Mouse (Mus musculus): Measurements from ENCODE around the gene Tenm4. TPM values are rescaled to one million over a fixed set of nuclear protein-coding genes. Genes with fewer than 3 reads are reported as not detected.

The Tenm4 gene
- polyA plus RNA-seq, 1 experiment, result 30.7 TPM

DNA sequence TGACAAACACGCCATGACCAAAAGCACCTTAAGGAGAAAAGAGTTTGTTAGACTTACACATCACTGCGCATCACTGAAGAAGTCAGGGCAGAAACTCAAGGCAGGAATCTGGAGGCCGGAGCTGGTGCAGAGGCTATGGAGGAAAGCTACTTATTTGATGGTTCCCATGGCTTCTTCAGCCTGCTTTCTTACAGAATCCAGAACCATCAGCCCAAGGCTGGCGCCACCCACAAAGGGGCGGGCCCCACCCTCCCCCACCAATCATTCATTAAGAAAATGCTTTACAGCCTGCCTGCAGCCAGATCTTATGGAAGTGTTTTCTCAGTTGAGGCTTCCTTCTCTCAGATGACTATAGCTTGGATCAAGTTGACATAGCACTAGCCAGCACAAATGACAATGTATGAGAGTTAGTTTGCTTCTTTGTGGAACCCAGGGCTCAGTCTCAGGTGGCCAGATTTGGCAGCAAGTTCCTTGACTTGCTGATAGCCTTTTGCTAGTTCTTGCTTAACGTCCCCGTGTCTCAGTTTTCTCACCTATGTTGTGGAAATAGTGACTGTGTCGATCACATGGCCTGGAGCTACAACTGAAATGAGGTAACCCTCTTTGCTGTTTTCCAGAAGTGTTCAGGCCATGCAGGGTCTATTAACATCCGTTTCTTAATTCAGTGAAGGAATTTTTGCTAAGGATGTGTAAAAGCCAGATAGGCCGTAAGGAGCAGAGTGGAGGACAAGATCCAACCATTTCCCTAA, 32.9 kb downstream of the Tenm4 start:
- DNase-seq (ENCODE audit: low read depth), result no peak

DNA sequence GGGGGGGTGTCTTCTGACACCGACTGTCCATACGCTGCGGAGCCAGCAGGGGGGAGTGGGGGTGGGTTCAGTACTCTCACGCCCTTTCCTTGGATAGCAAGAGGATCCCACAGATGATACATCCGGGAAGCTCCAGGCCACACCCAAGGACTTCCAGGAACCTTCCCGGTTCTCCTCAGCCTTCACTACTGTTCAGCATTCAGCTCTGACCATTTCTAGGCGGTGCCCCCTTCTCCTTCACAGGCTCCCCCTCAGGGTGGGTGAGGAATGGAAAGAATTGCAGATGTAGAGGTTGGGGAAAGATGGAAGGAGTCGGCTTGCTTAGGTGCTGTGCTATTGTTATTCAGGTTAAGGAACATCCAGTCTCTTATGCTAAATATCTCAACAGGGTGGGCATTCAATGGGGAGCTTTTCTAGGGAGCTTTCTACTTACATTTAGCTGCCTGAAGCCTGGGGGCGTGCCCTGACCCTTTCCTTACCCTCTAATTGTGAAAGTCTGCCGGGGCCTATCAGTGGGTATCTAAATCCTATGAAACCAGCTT, 33.8 kb downstream of the Tenm4 start:
- no peak for DNase-seq (ENCODE audit: low read depth)

DNA sequence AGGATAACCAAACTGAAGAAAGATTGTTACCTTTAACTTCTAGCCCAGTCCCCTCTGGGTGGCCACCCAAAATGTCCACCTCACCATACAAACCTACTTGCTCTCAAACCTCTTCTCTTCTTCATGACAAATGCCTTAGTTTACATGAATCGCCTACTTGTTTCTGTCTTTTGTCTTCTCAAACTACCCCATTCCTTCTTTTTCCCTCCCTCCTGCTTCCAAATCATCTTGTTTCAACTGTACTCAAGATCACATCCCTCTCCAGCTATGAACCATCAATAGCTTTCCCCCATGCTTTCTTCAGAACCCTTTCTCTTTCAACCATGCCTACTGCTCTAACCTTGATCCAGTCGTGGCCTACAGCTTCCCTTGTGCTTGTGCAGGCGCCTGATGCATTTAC, 36.0 kb downstream of the Tenm4 start:
- DNase-seq (ENCODE audit: low read depth), result no peak

DNA sequence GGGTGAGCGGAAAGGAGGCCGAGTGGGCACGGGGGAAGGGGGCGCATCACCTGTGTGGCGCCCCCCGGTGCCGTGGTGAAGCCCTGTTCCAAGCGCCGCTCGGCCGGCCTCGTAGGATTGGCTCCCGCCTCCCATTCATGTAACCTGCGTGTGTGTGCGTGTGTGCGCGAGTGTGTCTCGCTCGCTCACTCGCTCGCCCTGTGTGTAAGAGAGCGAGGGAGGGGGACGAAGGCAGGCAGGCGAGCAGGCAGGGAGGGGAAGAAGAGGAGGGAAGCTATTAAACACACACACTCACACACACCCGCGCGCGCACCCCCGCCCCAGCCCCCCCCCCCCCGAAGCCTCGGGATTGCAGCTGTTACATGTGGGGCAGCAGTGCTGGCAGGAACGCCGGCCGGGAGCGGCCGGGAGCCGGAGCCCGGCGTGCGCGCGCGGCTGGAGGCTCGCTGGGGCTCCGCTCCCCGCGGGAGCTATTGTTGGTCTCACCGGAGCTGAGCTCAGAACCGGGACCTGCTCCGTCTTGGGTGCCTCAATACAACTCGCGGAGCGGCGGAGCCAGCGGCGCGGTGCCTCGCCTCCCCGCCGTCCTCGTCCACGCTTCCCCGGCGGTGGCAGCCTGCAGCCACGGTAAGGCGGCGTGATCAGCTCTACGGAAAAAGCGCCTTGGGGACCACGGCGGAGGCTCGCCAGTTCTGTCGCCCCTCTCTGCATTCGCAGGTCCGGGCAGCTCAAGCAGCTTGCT, 38.9 kb downstream of the Tenm4 start:
- DNase-seq (ENCODE audit: low read depth), result no peak

DNA sequence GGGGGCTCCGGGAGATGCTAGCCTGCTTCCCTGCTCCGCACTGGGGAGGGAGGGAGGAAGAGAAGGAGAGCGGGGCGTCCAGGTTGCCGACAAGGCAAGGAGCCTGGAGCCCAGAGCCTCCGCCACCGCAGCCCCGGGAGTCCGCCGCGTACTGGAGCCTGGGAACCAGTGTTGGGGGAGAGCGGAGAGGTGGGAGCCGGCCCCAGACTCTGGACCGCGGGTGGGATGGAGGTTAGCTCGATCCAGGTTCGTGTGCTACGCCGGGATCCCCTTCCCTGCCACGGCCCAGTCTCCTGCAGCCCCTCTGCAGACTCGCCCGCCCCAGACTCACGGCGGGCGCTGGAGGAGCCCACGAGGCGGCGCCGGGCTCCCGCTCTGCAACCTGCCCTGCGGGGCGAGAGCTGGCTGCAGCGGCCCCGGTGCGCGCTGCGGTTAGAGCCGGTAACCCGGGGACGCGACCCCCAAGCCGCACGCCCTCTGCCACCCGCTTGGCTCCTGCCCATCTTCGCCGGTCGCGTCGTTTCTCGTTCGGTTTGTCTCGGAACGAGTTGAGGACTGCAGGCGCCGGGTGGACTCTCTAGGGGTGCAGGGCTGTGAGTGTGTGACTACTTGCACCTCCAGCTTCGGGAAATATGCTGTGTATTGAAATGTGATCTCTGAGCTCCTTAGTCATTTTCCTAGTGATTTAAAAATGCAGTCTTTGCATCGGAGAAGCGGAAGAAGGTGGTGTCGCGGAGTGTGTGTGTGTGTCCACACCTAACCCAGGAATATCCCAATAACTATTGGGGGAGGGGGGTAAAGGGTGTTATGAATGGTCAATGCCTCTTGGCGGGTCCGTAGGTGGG, 39.7 kb downstream of the Tenm4 start:
- no peak for DNase-seq (ENCODE audit: low read depth)

DNA sequence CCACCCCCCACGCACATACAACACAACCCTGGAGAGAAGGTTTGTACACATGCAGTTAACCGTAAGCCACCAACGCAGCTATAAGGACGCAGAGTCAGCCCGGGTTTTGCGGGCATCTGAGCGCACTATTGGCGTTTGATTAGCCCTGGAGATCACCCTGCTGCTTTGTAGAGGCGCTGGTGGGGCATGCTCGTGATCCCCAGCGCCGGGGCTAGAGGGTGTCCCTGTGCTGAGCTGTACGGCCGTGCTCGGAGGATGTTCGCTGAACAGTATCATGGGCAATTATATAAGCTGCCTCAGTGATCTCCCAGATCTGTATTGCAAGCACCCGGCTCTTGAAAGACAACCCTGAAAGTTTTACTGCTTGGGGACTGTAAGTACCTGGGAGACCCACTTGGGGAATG, 40.6 kb downstream of the Tenm4 start:
- DNase-seq (ENCODE audit: low read depth), result no peak

DNA sequence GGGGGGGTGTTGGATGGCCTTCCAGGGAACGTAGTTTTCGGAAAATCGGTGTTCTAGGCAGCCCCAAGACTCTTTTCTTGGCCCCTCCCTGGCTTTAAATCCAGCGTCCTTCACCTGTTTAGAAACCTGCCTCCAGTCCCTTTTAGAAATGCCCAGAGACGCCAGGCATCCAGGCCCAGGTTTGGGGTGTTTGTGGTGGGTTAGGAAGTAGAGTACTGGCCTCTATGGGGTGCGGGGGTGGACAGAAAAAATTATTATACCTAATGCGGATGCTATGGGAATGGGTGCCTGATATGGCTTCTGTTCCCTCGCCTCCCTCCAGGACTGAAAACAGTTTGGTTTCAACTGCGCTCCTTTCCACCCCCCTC, 41.2 kb downstream of the Tenm4 start:
- no peak for DNase-seq (ENCODE audit: low read depth)

DNA sequence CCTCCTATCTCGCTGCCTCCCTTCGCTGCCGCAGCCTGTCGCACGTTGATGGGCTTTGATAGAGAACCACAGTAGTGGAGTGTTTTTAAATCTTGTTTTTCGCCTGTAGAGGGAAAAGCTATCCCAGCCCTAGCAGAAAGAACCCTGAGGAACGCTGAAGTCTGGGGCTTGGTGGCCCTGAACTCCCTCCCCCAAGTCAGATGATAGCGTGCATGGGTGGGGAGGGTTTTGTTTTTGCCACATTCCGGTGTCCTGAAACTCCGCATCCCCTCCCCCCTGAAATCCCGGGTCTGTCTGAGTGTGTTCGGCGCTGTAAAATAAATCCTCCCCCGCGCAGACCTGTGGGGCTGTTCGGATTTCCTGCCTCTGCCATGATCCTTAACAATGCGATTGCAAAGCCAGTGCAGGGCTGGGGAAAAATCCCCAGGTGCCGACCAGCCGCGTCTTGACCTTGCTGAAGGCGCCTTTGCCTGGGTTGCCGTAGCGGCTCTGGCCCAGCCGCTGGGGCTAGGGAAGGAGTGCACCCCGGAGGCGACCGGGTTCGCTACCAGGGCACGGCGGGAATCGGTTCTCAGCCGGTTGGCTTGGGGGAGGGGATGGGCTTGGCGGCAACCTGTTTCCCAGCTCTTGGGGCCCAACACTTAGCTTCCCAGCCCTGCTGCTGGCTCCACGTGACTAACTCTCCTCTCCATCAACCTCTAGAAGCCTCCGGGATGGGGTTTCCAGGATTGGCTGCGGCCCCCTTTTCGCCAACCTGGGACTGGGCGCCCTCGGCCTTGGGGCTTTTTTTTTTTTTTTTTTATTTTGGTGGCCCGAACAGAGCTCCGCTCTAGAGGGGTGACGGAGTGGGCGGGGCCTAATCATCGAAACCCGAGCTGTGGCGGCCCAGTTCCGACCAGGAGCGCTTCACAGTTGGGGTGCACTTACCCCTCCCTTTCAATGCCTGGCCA, 41.8 kb downstream of the Tenm4 start:
- no peak for DNase-seq (ENCODE audit: low read depth)

DNA sequence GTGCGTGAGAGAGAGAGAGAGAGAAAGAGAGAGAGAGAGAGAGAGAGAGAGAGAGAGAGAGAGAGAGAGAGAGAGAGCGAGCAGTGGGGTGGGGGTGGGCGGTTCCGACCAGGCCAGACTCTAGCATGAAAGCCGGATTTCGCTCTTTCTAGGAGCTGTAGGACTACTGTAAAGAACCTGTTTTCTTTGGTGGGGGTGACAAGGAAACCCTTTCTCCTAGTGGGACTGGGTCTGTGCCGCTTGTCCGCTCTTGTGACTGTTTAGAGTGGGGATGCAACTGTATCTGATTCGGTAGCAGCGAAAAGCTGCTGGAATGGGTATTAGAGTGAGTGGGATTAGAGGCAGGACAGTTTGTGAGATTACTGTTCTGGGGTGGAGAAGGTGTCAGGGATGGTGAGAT, 42.7 kb downstream of the Tenm4 start:
- DNase-seq (ENCODE audit: low read depth), result no peak

DNA sequence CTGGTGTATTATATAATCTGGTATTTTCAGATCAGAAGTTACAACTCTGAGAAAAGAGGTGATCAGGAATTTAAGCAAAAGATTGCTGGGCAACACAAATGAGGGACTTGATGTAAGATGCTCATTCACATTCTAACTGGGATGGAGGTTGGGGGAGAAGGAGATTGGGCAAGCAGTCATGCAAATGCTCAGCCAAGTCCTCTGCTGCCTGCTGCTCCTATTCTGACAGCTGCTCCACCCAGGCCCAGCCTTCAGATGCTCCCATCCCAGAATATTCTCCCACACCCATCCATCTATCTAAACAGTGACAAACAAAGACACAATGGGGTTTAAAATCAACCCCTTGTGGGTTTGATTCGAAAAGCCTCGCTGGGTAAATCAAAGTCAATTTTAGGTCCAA, 43.8 kb downstream of the Tenm4 start:
- DNase-seq (ENCODE audit: low read depth), result no peak

DNA sequence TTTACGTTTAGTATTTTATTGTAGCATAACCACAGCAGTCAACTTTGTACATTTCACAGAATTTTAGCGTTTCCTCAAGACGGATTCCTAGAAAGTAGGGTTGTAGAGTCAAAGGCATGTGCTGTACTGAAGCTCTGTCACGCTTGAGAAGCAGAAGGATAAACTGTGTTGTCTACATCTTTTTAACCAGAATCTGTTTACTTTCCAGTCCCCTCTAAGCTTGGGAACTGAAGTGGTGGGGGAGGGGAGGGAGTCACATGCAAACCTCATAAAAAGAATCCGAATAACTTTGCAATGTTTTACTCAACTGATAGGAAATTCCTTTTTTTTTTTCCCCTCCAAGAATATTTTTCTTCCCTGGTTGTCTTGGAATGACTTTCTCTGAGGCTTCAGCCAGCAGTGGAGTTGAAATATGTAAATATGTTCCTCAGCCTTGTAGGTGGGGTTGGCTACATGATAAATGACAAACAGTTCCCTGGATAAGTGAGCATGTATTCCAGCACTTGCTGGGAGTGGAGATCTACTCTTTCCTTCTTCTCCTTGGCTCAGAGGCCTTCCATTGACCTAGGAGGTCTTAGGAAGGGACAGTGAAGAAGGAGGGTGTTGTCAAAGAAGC, 45.0 kb downstream of the Tenm4 start:
- DNase-seq (ENCODE audit: low read depth), result no peak

DNA sequence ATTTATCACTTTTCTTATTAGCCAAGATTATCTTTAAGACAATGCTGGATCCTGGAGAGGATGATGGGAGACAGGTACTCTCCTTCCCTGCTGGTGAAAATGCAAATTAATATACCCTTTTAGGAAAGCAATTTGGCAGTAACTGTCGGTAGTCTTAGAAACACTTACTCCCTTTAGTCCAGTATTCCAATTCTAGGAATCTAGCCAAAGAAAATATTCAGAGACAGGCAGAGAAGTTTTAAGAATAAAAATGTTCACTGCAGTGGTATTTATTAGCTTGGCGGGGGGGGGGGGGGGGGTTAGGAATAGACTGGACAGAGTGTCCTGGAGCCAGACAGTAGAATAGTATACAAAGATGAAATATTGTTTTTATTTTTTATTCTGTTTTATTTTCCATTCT, 48.3 kb downstream of the Tenm4 start:
- DNase-seq (ENCODE audit: low read depth), result no peak

DNA sequence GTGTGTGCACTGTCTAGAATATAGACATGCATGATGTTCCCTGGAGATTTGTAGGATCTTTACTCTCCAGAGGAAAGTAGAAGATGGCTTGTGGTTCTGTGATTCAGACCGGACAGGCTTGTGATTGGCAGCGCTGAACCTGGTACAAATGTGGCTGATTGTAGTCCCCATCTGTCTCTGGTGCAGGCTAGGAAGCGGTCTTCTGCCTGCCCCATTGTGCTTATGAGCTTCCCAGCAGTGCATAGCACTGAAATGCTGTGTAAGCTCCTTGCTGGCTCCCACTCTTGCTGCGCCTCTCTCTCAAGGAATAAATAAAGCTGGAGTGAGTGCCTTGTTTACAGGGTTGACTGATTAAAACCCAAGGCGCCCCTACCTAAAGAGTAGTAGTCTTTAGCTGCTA, 49.6 kb downstream of the Tenm4 start:
- no peak for DNase-seq (ENCODE audit: low read depth)

DNA sequence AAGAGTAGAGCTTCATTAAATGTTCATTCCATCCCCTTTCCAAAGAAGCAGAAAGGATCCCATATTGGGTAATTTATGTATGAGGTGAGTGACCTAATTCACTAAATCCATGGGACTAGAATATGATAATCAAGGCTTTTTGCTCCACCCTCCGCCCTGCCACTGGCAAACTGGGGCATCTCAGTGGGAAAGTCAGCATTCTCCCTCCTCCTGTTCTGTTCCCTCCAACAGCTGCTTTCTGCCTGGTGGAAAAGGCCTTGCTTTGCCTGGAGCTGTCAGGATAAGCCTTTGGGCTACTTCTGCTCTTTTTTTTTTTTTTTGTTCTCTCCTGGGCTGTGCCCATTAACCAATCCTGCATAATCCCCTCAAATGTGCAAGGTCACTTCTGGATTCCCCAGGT, 51.5 kb downstream of the Tenm4 start:
- DNase-seq (ENCODE audit: low read depth), result no peak

DNA sequence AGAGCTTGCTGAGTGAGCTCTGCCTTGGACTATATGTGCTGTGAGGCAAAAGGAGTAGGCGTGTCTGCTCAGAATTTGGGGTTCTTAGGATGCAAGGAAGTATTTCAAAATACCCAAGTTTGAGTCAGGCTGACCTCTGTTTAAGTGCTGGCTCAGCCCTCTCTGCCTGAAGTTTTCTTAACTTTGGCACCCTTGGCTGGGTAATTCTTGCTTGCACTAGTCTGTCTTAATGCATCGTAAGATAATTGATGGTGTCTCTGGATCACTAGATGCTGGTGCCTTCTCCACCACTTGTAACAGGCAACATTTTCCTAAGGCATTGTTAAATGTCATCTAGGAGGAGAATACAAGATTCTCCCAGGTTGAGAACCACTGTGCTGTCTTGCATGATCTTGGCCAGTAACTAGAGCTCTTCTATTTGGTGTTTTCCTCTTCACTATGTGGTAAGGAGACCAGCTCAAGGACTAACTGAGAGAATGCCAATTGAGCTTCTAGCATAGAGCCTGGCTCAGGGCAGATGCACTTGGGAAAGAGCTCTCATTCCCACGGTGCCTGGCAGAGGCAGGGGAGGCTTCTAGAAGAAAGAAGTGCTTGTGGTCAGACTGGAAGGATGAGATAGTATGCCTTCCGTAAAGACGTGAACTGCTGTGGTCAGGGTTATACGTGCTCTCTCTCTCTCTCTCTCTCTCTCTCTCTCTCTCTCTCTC, 57.7 kb downstream of the Tenm4 start:
- DNase-seq (ENCODE audit: low read depth), result peak; percentile 86

DNA sequence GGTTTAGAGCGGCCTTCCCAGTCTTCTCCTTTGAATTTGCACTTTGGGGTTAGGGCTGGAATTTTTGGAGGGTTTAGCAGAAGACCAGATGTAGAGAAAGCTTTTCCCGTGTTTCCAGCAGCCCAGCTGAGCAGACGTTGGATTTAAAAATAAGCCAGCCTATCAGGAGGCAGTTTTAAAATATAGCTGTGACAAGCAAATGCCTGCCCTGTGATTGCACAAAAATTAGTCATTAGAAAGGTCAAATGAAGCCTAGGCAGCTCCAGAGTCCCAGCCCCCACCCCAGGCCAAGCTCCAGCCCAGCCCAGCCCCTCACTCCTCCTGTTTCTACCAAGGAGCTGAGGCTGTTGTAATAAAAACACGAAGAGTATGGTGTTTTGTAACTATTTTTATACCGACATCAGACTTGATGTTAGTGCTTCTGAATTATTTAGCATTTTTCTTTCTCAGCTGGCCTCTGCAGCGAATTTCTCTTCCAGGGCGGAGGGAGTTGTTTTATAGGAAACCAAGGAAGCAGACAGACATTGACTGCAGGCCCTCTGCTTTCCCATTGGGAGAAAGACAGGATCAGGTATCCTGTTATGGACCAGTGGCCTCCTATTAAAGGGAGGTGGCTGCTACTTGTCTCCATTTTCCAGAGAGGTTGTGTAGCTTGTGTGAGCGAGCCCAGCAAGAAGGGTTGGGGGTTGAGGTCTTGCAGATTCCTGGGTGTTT, 59.1 kb downstream of the Tenm4 start:
- DNase-seq (ENCODE audit: low read depth), result no peak

DNA sequence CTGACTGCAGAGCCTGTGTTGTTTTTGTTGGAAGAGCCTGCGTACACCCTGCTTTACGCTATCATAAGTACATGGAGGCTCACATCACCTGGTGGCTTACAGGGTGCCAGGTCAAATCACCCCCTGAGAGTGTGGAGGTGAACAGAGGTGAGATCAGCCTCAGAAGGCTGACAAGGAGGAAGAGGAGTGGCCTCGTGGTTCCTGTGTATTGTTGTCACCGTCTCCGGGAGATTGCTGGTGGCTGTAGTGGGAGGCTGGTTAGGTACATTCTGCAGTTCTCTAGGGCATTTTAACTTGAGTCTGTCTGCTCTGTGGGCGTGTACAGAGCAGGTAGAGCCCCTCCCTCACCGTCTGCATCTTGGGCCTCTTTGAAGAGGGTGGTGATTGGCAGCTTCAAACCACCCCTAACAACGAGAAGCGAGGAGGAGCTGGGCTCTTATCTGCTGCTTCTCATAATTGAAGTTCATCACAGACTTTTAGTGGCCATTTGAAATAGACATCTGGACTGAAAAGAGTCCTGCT, 59.7 kb downstream of the Tenm4 start:
- no peak for DNase-seq (ENCODE audit: low read depth)

DNA sequence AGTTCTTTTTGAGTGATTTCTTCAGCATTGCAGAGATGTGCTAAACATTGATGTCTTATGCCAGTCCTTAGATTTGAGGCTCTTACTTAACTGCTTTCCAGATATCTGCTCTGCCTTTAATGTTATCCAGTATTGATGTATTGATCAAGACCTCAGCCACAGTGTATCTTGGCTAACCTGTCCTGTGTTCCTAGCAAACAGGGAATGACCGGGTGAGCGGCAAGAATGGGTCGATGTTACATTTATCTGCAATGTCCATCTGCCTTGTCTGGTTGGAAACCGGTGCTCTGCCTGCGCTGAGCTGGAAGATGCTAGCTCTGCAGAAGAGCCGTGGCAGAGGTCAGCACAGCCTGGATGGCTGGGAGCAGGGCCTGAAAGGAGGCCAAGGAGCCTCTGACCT, 64.8 kb downstream of the Tenm4 start:
- no peak for DNase-seq (ENCODE audit: low read depth)

DNA sequence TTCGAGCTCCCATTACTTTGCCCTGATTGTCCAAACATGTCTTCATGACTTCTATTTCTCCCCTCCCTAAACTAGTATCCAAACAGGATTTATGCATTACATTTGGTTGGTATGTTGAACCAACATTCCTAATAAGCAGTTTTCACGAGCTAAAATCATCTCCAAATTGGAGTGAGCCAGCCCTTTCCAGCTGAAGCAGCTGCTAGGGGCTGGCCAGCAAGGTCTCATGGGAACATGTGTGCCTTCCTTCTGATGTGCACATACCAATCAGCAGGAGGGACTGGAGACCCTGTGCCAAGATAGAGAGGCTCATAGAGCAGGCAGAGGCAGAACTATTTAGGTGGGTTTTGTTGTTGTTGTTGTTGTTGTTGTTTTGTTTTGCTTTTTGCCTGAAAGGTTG, 69.6 kb downstream of the Tenm4 start:
- DNase-seq (ENCODE audit: low read depth), result no peak
